Mouse (Mus musculus) frontal cortex, postnatal 10 days (tissue): ENCODE results near the gene Cd8b1.

Source experiments
- DNase-seq, 2 experiments: peaks; one replicate each; pipeline ENCODE4 v3.0.0; 2022; ENCODE audit warnings: low spot score in 2 of 2, mixed read lengths in 1 of 2

Gene Cd8b1

GRCm38 (mm10) chr6:71351201-71351600 is 28.6 kb downstream of the Cd8b1 start:
- no peak for DNase-seq

DNA sequence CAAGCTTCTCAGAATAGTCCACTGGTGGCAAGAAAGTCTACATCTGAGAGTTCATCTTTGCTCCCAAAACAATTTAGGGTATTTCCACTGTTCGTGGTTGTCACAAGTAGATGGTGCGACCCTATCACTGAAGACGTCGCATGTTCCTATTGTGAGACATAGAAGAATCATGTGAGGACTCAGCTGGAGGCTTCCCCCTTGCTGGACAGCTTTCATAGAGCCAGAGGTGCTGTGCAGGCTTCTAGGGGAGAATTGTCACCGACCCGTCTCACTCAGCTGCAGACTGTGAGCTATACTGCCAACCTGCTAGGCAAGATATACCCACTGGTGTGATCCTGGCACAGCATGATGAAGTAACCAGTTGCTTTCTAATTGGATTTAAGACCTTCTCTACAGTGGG is 29.6 kb downstream of the Cd8b1 start:
- DNase-seq, result no peak

DNA sequence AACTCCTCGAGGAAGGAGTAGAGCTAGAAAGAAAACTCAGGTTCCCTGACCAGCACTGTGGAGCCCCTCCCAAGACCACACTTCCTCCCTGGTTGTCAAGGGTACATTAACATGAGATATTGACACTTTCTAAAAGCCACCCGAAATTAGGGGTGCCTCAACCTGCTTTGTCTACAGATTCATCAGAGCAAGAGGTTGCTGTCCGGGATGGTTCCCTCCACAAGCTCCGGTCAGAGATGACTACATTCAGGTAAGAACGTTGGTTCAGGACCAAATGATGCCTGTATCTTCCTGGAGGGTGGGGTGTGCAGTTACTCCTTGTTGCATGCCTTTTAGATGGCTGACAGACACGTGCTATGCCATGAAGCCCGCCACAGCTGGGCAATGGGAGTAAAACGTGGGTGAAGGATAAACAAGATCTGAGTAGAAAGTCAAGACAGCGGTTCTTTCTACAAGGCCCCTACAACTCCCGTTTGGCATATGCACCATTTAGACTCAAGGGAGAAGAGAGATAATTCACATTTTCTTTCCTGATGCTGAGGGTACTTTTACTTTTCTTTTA is 30.4 kb downstream of the Cd8b1 start:
- DNase-seq, result no peak

- DNase-seq, result no peak
These were observed 31.1 kb downstream of the Cd8b1 start for GRCm38 (mm10) chr6:71353722-71354121.

DNA sequence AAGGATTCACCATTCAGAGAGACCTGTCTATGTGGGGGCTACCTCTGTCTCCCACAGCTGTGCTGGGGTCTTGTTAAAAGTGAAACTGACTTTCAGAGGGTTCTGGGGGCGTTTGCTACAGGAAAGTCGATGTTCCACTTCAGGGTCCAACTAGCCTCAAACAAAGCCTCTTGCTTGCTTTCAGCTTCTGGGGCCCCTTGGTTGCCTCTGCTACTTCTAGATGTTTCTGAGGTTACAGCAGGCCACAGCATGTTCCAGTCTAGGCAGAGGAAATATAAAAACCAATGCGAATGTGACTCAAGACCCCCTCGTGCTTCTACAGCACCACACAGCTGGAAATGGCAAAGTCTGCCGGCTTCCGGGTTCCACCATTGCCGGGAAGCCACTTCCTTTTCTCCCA is 34.9 kb downstream of the Cd8b1 start:
- DNase-seq, result no peak

DNA sequence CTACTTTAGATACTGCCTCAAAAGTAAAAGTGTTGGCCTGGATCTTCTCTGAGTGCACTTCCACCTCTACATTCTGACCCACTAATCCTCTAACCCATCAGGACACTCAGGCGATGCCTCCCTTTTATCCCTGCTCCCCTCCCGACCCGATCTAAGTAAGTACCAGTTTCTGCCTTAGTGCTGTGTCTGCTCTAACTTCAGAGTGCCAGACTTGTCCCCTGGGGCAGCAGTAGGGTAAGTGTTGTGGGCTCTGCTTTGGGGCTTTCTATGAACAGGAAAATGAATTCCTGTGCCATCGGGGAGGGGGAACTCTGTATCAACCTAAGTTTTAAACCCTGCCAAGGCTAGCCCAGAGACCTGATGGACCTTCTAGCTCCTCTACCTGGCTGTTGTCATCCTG is 37.6 kb downstream of the Cd8b1 start:
- DNase-seq, result no peak

DNA sequence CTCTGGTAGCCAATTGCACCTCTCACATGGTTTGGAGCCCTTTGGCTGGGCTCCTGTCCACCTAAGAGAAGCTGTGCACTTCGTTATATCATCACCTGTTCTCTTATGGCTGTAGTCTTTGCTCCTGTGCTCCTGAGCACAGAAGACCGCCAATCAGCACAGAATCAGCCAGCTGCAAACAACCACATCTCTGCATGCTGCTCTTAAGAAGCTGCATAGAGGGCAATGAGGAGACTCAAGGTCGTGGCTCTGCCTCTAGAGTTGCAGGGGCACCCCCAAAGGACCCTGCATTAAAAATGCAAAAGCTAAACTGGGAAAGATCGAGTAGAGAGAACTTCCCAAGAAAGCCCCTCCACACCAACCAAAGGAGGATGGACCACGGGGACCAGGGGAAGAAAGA is 38.2 kb downstream of the Cd8b1 start:
- DNase-seq, result no peak

- no peak for DNase-seq
These were observed 38.6 kb downstream of the Cd8b1 start for GRCm38 (mm10) chr6:71361156-71361670.

DNA sequence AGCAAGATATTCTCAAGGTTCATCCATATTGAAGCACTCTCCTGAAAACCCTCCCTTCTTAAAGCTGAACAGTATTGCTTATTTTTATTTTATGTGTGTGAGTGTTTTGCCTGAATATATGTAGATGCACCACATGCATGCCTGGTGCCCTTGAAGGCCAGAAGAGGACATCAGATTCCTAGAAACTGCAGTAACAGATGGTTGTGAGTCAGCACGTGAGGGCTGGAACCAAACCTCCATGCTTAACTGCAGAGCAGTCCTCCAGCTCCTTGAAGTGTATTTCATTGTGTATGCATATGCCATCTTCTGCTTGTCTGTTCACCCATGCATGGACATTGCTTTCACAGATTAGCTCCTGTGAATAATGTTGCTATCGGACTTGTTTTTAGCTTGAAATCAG is 41.4 kb downstream of the Cd8b1 start:
- DNase-seq, result no peak

GRCm38 (mm10) chr6:71369416-71369815 is 46.8 kb downstream of the Cd8b1 start:
- no peak for DNase-seq

GRCm38 (mm10) chr6:71371085-71371605 is 48.6 kb downstream of the Cd8b1 start:
- DNase-seq, result no peak

DNA sequence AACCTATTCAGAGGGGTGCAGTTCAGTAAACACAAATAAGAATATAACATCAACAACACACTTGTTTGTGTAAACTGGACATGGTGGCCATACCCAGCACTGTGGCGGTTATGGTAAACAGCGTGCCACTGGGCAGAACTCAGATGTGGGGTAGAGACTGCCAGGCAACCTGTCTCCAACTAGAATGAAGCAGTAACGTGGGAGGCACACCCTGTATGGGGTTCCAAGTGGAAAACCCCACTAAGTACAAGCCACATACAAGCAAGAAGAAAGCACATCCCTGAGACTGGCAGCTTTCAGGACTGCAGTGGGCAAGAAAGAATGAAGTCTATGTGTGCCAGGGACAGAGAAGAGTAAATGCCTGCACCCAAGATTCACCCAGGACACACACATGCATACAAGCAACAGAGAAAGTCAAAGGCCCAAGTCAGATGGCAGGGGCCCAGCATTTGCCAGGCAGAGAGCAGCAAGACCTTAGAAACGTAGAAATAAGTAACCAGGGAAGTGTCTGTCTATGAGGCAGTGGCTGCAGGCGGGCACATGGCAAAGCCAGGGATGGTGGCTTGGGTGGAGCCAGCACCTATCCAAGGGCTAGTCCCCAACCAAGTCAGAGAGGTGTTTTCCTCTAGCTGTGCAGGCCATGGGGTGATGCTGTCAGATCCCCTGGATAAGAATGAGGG is 49.6 kb downstream of the Cd8b1 start:
- no peak for DNase-seq

DNA sequence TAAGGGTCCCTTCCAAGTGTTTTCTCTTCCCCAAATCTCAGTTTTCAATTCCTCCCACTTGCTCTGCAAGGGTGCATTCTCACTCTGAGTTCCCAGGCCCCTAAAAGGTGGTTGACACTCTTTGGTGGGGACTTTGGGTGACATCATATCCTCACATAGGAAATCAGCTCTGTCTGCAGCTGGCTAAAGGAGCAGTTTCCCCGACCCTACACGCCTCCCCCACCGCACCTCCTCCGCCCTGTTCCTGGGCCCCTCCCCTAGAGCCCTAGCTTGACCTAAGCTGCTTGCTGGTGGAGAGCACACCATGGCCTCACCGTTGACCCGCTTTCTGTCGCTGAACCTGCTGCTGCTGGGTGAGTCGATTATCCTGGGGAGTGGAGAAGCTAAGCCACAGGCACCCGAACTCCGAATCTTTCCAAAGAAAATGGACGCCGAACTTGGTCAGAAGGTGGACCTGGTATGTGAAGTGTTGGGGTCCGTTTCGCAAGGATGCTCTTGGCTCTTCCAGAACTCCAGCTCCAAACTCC is 50.7 kb downstream of the Cd8b1 start, which contains the start of gene Cd8a:
TSS of gene Cd8a (plus strand) at position 179 of the 527 bp plus-strand sequence.
- no peak for DNase-seq

DNA sequence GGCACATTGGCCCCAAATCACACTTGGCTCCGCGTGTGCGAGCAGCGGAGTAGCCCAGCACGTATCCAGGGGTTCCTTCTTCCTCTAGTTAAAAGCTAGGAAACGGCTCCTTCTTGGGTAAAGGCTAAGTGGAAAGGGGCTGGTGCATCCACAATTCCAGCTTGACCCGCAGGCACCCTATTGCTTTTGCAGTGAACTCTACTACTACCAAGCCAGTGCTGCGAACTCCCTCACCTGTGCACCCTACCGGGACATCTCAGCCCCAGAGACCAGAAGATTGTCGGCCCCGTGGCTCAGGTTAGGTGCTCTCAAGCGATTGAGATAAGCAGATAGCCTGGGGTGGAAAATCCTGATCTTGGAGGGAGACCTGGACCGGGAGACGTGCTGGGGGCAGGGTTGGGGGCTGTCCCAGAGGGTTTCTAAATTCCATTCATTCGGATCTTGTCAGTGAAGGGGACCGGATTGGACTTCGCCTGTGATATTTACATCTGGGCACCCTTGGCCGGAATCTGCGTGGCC is 51.8 kb downstream of the Cd8b1 start:
- DNase-seq, result no peak

DNA sequence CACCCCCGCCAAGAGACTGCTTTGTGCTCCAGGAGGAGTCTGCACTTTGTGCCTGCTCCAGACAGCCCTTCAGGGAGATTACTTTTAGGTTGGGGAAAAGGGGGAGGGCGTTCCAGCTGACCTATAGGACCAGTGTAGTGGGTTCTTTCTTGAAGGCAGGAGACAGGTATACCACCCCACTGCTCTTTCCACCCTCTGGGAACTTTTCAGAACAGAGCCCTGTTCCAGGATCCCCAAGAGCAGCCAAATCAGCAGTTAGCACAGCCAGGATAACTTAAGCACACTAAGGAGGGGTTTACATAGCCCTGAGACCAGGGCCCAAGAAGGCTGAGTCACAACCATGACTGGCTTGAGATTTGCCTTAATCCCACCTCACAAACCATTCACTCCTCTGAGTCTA is 52.3 kb downstream of the Cd8b1 start:
- DNase-seq, result no peak

DNA sequence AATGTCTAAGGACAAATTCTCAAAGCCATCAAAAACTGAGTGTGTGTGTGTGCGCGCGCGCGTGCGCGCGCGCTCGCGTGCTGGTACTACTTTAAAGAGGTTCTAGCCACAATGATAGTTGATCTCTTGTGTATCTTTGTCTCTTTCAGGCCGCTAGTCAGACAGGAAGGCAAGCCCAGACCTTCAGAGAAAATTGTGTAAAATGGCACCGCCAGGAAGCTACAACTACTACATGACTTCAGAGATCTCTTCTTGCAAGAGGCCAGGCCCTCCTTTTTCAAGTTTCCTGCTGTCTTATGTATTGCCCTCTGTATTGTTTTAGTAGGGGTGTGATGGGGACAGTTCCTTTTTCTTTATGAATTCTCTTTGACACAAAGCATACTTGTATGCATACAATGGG is 54.1 kb downstream of the Cd8b1 start:
- DNase-seq, result no peak

DNA sequence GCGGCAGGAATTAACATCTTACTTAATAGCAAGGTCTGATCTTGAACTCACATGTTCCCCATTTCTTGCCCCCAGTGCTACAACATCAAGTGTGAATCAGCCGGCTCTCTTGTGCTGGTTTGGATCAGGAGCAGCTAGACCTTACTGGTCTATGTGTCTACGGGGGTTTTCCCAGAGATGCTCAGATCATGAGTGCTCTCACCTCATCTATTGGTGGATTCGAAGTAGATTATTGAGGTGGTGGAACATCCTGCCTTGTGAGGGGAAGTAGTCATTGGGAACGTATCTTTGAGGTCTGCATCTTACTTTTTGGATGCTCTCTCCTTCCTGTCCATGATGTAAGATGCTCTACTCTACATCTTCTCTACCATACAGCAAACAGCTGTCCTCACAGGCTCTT is 59.1 kb downstream of the Cd8b1 start:
- DNase-seq, result no peak
